Mouse (Mus musculus) adrenal gland, postnatal 4 days (tissue): ENCODE results near the gene Lilr4b. TPM values are rescaled to one million over a fixed set of nuclear protein-coding genes. Genes with fewer than 3 reads are reported as not detected.
"Not testable (repeated sequence)": the region's sequence is repeated elsewhere in the genome, so short reads cannot be mapped to it uniquely, and the experiment has no call there.

Source experiments
- DNase-seq, 2 experiments: peaks; one replicate each; pipeline ENCODE4 v3.0.0; 2021 to 2022; ENCODE audit warnings: low spot score in 2 of 2, mixed read lengths in 2 of 2
- long read RNA-seq, 2 experiments: library from polyadenylated mRNA; stranded (forward); transcript quantifications; one replicate each; pipeline ENCODE4 v2.0.0; 2021
- total RNA-seq, 2 experiments: library from RNA; stranded (reverse); gene quantifications; 2 replicates each; pipeline ENCODE4 v1.2.3; 2021

Gene Lilr4b
- total RNA-seq, result 1 to 10 TPM; 3.2 TPM
- long read RNA-seq, experiment 1, result 0 reads
- long read RNA-seq, experiment 2, partial matches to known transcripts, result 1 of 2 reads
- long read RNA-seq, experiment 2, other reads (novel, unspliced or antisense), result 1 of 2 reads

- not testable (repeated sequence) for DNase-seq
These were observed at the start of gene Lilr4b, which contains the start of gene Gm49339 for GRCm38 (mm10) chr10:51480397-51480796. Gene Lilr4b (plus strand): TSS chr10:51480632. Gene Gm49339 (plus strand): TSS chr10:51480612.

GRCm38 (mm10) chr10:51432940-51433339, 47.5 kb upstream of the Lilr4b start:
- no peak for DNase-seq

GRCm38 (mm10) chr10:51435684-51436083, 44.7 kb upstream of the Lilr4b start:
- DNase-seq, result no peak

GRCm38 (mm10) chr10:51451610-51452009, 28.8 kb upstream of the Lilr4b start:
- no peak for DNase-seq

GRCm38 (mm10) chr10:51453616-51454298, 26.7 kb upstream of the Lilr4b start:
- no peak for DNase-seq

GRCm38 (mm10) chr10:51454365-51454764, 26.1 kb upstream of the Lilr4b start:
- DNase-seq, result no peak

GRCm38 (mm10) chr10:51455762-51456161, 24.7 kb upstream of the Lilr4b start:
- DNase-seq, result no peak

- DNase-seq, result no peak
These were observed 24.1 kb upstream of the Lilr4b start for GRCm38 (mm10) chr10:51456369-51456768.

- DNase-seq, result not testable (repeated sequence)
These were observed 16.6 kb upstream of the Lilr4b start for GRCm38 (mm10) chr10:51463800-51464199.

- DNase-seq, result not testable (repeated sequence)
These were observed 10.3 kb downstream of the Lilr4b start, which contains the start of gene Lilrb4a for GRCm38 (mm10) chr10:51490691-51491090. Gene Lilrb4a (plus strand): TSS chr10:51490956.

- DNase-seq, result no peak
These were observed 39.6 kb downstream of the Lilr4b start for GRCm38 (mm10) chr10:51520021-51520420.

- DNase-seq, result no peak
These were observed 41.0 kb downstream of the Lilr4b start for GRCm38 (mm10) chr10:51521453-51521852.

- DNase-seq, result no peak
These were observed 45.7 kb downstream of the Lilr4b start for GRCm38 (mm10) chr10:51526090-51526489.

GRCm38 (mm10) chr10:51526633-51527032, 46.2 kb downstream of the Lilr4b start:
- DNase-seq, result no peak

GRCm38 (mm10) chr10:51528840-51529434, 48.5 kb downstream of the Lilr4b start:
- no peak for DNase-seq

GRCm38 (mm10) chr10:51529497-51529896, 49.1 kb downstream of the Lilr4b start:
- no peak for DNase-seq

GRCm38 (mm10) chr10:51530813-51531212, 50.4 kb downstream of the Lilr4b start:
- DNase-seq, result no peak

Other genes starting within 250 kb of the Lilr4b start
- under 1 TPM; 0.25 to 0.96 TPM for gene Gm49339, start within 50 bp of the Lilr4b start, total RNA-seq
- gene Lilrb4a, start 10.3 kb downstream of the Lilr4b start, total RNA-seq, result 1 to 10 TPM; 2.6 to 3.2 TPM
- gene Fam162b, start 109.9 kb downstream of the Lilr4b start, total RNA-seq, result not detected
- gene Gprc6a, start 150.8 kb downstream of the Lilr4b start, total RNA-seq, result not detected
- gene Rfx6, start 197.1 kb downstream of the Lilr4b start, total RNA-seq, result under 1 TPM in 1 of 2 experiments, not detected in 1; 0.81 TPM